Mouse (Mus musculus) Patski (cell line): ENCODE data around the gene Glipr1. TPM values are rescaled to one million over a fixed set of nuclear protein-coding genes. Genes with fewer than 3 reads are reported as not detected.

ENCODE experiments used
- ATAC-seq: fragments of 100-300 bp; one replicate; pipeline ENCODE4 v1.8.0; 2021
- CTCF ChIA-PET: fragments of 350-600 bp; sonication (Branson Sonifier 250); formaldehyde crosslinking; loops from one replicate; lab custom pipeline; 2022; ENCODE audit warnings: inconsistent platforms; lab: Charles Lee
- POLR2A ChIA-PET: fragments of 350-600 bp; sonication (Branson Sonifier 250); formaldehyde crosslinking; loops from one replicate; lab custom pipeline; 2022; ENCODE audit warnings: antibody characterized with exemption, inconsistent platforms; lab: Charles Lee
- DNase-seq: peaks from one replicate; pipeline ENCODE4 v3.0.0-alpha.2; 2011; ENCODE audit warnings: low read depth, low spot score
- H3K27me3 ChIP-seq: fragments of 371-371 bp; one replicate; pipeline ENCODE4 v1.5.1; 2021
- CTCF ChIP-seq: fragments of 100-300 bp; IDR thresholded peaks from one replicate; pipeline ENCODE4 v1.5.1; 2021
- in situ Hi-C: fragments of 300-500 bp; cut with MboI; formaldehyde crosslinking; loops from 3 replicates; pipeline ENCODE4 v1.11.1; 2018; ENCODE audit warnings: low pct_unique_long_range_greater_than_20kb, mixed read lengths
- polyA plus RNA-seq: library from polyadenylated mRNA; unstranded; gene quantifications from one replicate; pipeline ENCODE4 v1.2.3, GENCODE M21; 2021

Gene Glipr1
- polyA plus RNA-seq, 1 experiment from 2014 or later = 81.1 TPM

DNA sequence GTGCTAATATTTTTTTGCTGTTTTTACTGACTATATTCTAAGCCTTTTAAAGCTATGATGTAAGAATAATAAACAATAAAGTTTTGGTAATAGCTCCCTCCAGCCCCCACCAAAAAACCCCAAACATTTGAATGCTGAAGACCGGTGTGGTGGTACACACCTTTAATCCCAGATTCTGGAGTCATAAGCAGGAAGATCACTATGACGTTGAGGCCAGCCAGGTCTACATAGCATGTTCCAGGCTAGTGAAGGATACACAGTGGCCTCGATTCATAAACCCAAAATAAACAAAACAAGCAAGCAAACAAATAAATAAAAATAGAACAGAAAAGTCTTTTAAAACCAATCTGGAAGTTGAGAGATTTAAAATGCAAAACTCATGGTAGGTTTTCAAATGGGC, 30.5 kb downstream of the Glipr1 start:
- H3K27me3 ChIP-seq = peaks cover 3% of the 10 kb centered on the region
- TF ChIP-seq CTCF = no peak
- ATAC-seq (no peak), DNase-seq (no peak)
- POLR2A ChIA-PET = no interaction called here
- CTCF ChIA-PET = interaction anchor here (1.4 kb wide), 1 partner anchor 24 kb away, joined by 4 read pairs; no protein-coding TSS in a partner anchor
- in situ Hi-C loops = no loop called here

DNA sequence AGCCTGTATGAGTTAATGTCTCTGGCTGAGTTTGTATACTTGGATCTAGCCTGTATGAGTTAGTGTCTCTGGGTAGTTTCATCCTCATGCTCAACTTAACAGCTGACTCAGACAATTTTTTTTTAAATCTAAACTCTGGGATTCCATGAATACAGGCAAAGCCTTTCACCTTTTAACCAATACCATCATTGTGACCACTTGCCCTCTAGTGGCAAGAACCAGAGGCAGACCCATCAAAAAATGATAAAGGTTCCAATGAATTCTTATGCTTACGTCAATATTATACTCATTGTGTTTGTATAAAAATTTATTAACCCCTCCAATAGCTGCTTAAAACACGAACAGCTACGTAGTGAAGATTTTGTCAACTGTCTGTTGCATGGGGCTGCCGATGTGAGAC, 36.0 kb downstream of the Glipr1 start:
- ATAC-seq (no peak), DNase-seq (no peak)
- TF ChIP-seq CTCF = peak; percentile 47
- in situ Hi-C loops = loop anchor here (10.0 kb wide), 2 partner anchors 662 to 742 kb away; no protein-coding TSS in a partner anchor
- H3K27me3 ChIP-seq = peaks cover 3% of the 10 kb centered on the region
- ChIA-PET POLR2A (interaction anchor here (0.6 kb wide), 1 partner anchor 806 kb away, joined by 3 read pairs; no protein-coding TSS in a partner anchor), CTCF (interaction anchor here (0.7 to 1.4 kb wide), 5 partner anchors 9 to 463 kb away, joined by 3 to 8 read pairs (median 3); no protein-coding TSS in a partner anchor)

DNA sequence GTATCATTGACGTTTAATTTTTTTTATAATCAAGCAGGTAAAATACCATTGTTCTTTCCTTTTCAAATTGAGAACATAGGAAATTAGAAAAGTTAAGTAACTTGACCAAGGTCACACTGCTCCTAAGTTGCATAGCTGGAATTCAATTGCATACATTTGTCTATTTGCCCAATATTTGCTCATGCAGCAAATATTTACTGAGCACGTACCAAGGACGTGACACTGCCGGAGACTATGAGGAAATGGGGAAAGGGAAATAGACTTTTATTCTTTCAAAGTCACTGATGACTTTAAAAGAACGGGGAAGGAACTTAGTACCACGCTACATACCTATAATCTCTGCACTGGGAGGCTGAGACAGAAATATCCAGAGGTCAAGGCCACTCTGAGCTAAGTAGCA, 42.0 kb downstream of the Glipr1 start:
- CTCF ChIA-PET = interaction anchor here (1.0 to 1.7 kb wide), 2 partner anchors 35 to 457 kb away, joined by 3 to 8 read pairs; no protein-coding TSS in a partner anchor
- DNase-seq = no peak
- ATAC-seq = no peak
- in situ Hi-C loops = loop anchor here (5.0 to 10.0 kb wide), 3 partner anchors 453 to 736 kb away; partner anchors contain the start of gene Phlda1
- H3K27me3 ChIP-seq = no peaks in the 10 kb centered on the region
- POLR2A ChIA-PET = no interaction called here
- TF ChIP-seq CTCF = no peak

DNA sequence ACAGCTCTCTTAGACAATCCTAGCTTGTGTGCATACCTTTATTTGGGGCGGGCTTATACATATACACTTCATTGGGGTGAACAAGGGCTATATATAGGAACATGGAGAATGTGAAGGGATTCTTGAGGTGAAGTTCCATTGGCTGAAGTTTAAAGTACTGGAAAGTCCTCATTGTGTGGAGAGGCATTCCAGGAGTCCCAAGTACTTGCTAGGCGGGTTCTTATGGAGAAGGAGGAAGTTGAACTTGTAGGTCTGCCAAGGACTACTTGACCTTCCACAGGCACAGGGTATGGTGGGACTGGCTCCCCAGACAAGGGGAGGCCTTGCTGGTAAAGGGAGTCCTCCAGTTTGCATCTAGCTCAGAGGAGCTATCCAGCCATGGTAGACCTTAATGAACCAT, 43.1 kb downstream of the Glipr1 start:
- DNase-seq (no peak), ATAC-seq (no peak)
- TF ChIP-seq CTCF = no peak
- in situ Hi-C loops = no loop called here
- CTCF ChIA-PET = interaction anchor here (1.2 to 5.0 kb wide), 3 partner anchors 14 to 459 kb away, joined by 3 to 27 read pairs (median 13); no protein-coding TSS in a partner anchor
- POLR2A ChIA-PET = no interaction called here
- H3K27me3 ChIP-seq = no peaks in the 10 kb centered on the region

DNA sequence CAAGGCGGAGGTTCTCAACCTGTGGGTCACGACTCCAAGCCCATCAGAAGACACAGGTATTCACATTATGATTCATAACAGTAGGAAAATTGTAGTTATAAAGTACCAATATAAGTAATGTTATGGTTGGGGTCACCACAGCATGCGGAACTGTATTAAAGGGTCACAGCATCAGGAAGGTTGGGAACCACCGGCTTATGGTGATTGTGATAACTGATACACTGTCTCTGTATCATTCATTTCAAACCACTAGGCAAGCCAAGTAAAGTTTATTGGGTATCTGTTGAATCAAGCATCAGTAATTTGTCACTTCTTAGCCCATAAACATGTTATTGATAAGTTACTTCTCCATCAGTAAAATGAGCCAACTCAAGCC, 44.4 kb downstream of the Glipr1 start:
- peak; percentile 14 for TF ChIP-seq CTCF
- DNase-seq = no peak
- POLR2A ChIA-PET = no interaction called here
- in situ Hi-C loops = no loop called here
- CTCF ChIA-PET = interaction anchor here (1.0 to 5.0 kb wide), 7 partner anchors 9 to 458 kb away, joined by 3 to 27 read pairs (median 4); no protein-coding TSS in a partner anchor
- H3K27me3 ChIP-seq = no peaks in the 10 kb centered on the region
- no peak for ATAC-seq

DNA sequence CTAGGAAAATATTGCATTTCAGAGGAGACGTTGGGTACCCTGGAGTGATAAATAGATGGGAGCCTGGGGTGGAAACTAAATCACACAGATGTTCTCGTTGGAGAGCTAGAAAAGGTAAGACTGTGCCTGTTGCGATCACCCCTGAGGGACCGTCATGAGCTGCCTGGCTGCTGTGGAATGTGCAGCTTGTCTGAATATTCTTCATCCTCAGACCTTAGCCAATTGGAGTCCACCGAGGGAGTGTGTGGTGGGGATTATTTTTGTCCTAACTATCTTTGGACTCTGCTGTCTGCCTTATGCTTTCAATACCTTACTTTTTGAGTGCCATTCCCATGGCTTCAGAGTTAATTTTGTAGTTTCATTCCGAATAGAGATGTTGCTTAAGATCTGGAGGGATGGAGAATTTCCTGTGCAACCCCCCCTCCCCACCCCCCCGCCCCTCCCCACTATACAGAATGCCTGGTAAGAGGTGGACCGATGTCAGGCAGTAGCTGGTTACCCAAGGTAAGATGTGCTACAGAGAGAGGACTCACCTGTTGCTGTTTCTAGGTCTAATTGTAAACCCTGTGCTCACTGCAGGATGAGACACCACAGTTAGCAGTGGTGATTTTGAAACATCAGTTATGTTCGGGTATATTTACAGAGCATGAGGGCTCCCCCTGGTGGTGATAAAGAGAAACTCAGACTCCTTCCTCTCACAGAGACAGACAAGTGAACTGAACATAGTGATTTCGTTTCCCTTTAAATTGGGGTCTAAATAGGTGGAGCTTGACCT, 45.0 kb downstream of the Glipr1 start:
- H3K27me3 ChIP-seq = no peaks in the 10 kb centered on the region
- peak; percentile 88 for ATAC-seq
- ChIA-PET CTCF (interaction anchor here (1.0 to 5.0 kb wide), 9 partner anchors 9 to 458 kb away, joined by 3 to 27 read pairs (median 3); no protein-coding TSS in a partner anchor), POLR2A (no interaction called here)
- peak; percentile 78 for TF ChIP-seq CTCF
- in situ Hi-C loops = no loop called here
- no peak for DNase-seq

DNA sequence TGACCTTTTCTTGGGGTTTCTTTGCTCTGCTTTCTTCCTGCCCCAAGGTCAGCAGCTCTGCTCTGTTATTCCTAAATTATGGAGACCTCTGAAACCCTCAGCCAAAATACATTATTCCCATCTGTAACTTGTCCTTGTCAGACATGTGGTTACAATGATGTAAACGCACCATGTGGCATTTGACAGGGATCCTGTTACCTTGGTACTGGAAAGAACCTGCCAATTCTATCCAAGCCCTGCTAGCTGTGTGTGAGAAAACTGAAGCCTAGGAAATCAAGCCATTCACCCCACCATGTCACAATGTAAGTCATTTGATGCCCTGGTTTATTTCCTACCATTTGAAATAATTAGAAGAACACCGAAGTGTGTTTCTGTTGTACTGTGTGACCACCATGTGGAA, 46.6 kb downstream of the Glipr1 start:
- no peak for ATAC-seq
- in situ Hi-C loops = no loop called here
- POLR2A ChIA-PET = no interaction called here

DNA sequence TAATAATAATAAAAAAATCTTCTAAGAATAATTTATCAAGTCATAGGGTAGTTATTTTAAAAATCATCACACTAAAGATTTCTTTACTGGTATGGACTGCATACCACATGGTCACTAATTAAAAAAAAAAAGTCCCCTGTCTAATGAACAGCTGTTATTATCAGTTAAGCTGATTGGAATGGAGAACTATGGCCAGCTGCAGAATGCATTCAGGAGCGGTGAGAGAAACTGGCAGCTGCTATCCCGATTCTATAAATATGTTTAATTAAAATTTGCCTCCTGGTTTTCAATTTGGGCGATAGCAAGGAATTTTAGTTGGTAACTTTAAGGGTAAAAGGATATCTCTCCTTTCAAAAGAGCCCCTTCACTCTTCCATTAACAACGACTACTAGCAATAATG, 53.4 kb downstream of the Glipr1 start:
- DNase-seq (no peak), ATAC-seq (no peak)
- TF ChIP-seq CTCF = no peak
- ChIA-PET POLR2A (no interaction called here), CTCF (interaction anchor here (0.9 to 1.6 kb wide), 2 partner anchors 9 to 445 kb away, joined by 3 to 4 read pairs; no protein-coding TSS in a partner anchor)
- in situ Hi-C loops = no loop called here
- no peaks in the 10 kb centered on the region for H3K27me3 ChIP-seq

More for the DNA sequence above, 46.6 kb downstream of the Glipr1 start:
- DNase-seq = no peak
- CTCF ChIA-PET = interaction anchor here (1.0 to 5.0 kb wide), 2 partner anchors 11 to 453 kb away, joined by 3 to 27 read pairs; no protein-coding TSS in a partner anchor
- no peaks in the 10 kb centered on the region for H3K27me3 ChIP-seq
- no peak for TF ChIP-seq CTCF

DNA sequence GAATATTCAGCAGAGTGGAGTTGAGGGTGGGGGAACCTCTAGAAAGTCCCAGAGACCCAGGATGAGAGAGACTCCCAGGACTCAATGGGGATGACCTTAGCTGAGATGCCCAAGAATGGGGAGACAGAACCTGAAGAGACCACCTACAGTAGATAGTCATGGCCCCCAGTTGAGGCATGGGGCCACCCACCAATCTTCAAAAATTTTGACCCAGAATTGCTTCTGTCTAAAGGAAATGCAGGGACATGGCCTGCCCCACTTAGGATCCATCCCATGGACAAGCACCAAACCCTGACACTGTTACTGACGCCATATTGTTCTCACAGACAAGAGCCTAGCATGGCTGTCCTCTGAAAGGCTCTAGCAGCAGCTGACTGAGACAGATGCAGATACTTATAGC, 54.4 kb downstream of the Glipr1 start:
- POLR2A ChIA-PET = no interaction called here
- in situ Hi-C loops = no loop called here
- no peak for ATAC-seq

DNA sequence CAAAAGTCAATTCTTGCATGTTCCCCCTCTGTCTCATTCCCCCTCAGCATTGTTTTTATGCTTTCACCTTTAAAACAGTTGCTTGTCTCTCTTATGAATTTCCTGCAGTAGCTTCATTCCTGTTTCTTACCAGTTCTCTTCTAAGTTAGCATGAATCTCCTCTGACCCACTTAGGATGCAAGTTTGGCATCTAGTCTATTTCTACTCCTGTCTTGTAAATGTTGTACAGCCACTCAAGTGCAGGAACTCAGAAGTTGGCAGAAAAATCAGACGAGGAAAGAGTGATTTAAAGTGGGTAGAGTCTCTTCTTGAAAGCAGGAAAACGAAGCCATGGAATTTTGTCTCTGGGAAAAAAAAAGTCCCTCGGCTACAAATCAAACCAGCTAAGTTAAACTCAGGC, 56.9 kb downstream of the Glipr1 start:
- no peaks in the 10 kb centered on the region for H3K27me3 ChIP-seq
- TF ChIP-seq CTCF = no peak
- ChIA-PET POLR2A (no interaction called here), CTCF (interaction anchor here (1.0 to 2.6 kb wide), 4 partner anchors 8 to 14 kb away, joined by 3 to 7 read pairs (median 3); no protein-coding TSS in a partner anchor)
- ATAC-seq = no peak
- DNase-seq = no peak
- in situ Hi-C loops = no loop called here

More for the DNA sequence above, 54.4 kb downstream of the Glipr1 start:
- CTCF ChIA-PET = interaction anchor here (0.8 to 1.6 kb wide), 5 partner anchors 10 to 444 kb away, joined by 3 to 4 read pairs (median 3); no protein-coding TSS in a partner anchor
- no peak for TF ChIP-seq CTCF
- no peaks in the 10 kb centered on the region for H3K27me3 ChIP-seq
- DNase-seq = no peak
